Mouse (Mus musculus) stomach, postnatal 0 days (tissue): ENCODE results near the gene Dlgap1.

Experiments used
- CTCF ChIP-seq: IDR thresholded peaks from 2 replicates; pipeline ENCODE4 v1.5.1; 2016; ENCODE audit warnings: antibody characterized with exemption, low read depth, mild to moderate bottlenecking, moderate library complexity
- EP300 ChIP-seq: optimal IDR thresholded peaks from 2 replicates; pipeline ENCODE3; 2016; ENCODE audit warnings: antibody characterized with exemption

DNA sequence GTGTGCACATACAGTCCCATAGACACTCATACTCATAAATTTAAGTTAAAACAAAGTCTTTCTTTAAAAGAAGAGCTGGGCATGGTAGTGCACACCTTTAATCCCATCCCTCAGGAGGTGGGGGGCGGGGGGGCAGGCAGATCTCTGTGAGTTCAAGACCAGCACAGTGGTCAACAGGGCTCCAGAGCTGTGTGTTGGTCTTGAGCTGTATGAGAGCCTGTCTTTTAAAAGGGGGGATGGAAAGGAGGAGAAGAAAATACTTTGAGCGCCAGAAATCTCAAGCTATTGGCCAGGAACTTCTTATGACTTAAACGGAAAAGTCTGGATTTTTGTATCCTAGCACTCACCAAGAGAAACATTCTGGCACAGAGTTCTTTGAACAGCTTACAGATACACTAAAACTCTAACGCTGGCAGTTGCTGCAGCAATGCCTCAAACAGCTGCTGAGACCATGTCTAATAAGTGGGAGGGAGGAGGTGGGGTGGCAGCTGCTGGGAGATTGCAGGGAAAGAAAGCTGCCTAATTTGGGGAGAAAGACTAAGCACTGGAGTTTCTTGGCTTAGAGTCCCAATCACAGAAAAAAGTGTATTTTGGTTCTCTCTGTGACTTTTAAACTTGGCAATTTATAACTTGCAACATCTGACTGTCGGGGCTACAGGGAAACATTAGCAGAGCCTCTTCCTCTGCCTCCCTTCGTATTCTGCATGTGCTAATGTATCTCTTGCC lies 660.9 kb downstream of the Dlgap1 start:
- TF ChIP-seq CTCF (no peak), EP300 (no peak)
